Mouse (Mus musculus) right cerebral cortex, postnatal 10 days (tissue): ENCODE data around the gene Skap1.
A peak's percentile ranks its signal among the peaks of the same experiment; 100 is the strongest.

Experiments
- DNase-seq, 2 experiments: peaks; one replicate each; pipeline ENCODE4 v3.0.0; 2021; ENCODE audit warnings: low spot score in 2 of 2

Skap1 gene

GRCm38 (mm10) chr11:96622782-96623181, 158.4 kb downstream of the Skap1 start:
- DNase-seq: no peak

DNA sequence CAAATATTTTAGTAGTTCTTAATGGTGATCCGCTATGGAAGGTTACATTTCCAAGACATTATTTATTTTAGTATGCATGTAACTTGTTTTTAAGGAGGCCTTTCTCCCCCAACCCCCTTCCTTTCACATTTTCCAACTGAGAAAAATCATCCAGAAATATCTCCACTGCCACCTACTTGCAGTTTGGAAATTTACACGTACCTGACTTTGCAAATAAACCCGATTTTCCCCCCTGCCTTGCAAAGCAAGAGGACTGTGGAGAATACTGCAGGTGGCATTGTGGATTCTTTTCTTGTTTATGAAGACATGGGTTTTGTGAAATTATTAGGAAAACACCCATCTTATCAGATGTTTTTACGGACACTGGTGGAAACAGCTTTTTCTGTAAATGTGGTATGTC, 160.0 kb downstream of the Skap1 start:
- no peak for DNase-seq

DNA sequence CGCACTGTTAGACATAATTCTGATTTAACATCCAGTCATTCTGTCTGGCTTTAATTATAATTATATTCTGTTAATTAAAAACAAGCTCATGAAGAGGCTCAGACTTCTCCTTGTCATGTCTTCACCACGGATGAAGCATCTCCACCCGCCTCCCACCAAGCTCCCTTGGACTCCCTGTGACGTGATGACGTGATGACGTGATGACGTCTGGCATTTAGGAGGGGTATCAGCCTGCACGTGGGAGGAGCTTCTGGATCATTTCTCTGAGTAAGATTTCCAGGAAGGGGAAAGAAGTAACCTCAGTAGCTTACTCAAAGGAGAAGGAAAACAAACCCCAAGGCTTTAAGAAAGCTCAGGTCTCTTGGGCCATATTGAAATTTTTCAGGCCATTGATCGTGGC, 165.4 kb downstream of the Skap1 start:
- peak; percentile 42 to 57 for DNase-seq

DNA sequence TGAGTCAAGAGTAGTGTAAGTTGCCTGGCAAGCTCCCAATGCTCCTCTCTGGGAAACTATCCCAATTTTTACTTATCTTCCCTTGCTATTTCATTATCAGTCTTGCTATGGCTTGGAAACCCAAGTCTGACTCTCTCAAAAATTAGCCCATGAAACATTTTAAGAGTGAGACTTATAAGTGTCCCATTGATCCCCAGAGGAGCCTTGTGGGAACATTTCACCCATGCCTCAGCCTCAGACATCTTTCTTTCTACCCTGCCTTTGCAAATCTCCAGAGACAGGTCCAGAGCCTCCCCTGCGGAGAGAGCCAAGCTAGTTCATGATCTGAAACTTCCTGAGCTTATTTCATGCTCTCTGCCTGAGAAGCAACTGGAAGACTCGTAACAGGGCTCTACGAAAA, 167.1 kb downstream of the Skap1 start:
- no peak for DNase-seq

GRCm38 (mm10) chr11:96637927-96638326, 173.5 kb downstream of the Skap1 start:
- DNase-seq: no peak

GRCm38 (mm10) chr11:96639805-96640204, 175.4 kb downstream of the Skap1 start:
- no peak for DNase-seq

DNA sequence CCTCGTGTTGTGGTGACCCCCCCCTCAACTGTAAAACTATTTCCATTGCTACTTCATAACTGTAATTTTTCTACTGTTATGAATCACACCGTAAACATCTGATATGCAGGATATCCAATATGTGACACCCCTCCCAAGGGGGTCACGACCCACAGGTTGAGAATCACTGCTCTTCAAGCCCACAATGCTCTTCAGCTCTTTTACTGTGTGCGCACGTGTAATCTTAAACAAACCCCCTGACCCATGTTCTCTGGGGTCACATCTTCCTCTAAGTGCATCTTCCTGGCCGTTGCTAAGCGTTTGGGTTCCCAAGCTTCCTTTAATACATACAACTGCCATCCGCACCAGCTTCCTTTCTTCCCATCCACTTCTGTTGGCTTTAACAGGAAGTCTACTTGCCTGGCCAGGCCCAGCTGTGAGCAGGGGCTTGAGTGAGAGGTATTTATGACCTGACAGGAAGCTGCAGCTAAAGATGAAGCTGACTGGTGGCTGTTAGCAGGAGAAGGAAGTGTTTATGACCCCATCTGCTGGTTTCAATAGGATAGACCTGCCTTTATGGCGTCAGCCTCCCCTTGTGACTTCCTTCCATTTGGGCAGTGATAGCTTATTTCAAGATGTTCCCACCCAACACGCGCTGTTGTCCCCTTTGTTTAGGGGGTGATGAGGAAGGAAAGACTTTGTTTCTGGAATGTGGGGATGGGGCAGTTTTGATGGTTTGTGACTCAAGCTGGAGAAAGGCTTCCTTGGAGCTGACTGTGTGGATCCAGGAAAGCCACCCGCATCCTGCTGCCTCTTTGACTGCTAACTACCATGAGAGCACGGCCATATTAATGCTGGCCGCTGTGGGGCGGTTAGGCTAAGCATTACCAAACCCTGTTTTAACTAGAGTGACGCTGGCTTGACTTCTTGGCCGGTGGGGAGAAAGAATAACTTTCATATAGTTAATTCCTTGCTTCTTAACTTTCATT, 178.1 kb downstream of the Skap1 start:
- no peak for DNase-seq

GRCm38 (mm10) chr11:96644969-96645368, 180.6 kb downstream of the Skap1 start:
- DNase-seq: no peak

DNA sequence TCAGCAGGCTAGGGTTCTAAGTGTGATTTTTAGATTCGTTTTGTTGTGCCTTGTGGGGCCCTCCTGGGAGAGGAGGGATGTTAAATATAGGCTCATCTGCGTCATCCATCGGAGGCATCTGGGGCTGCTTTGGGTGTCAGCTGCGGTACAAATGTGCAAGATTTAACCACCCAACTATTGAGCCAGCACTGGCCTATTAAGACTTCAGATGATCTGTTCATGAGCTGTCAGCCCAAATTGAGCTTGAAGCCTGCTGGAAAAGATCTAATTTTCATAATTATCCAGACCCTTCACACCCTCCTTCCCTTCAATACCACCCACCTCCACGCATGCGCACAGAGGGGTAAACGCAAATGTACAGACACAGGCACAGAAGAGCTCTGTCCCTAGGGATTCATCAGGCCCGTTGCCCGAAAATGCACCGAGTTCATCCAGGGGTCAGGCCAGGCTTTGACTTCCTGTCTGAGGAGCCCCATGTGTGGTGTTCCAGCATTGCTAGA, 181.2 kb downstream of the Skap1 start:
- DNase-seq: peak; percentile 55

DNA sequence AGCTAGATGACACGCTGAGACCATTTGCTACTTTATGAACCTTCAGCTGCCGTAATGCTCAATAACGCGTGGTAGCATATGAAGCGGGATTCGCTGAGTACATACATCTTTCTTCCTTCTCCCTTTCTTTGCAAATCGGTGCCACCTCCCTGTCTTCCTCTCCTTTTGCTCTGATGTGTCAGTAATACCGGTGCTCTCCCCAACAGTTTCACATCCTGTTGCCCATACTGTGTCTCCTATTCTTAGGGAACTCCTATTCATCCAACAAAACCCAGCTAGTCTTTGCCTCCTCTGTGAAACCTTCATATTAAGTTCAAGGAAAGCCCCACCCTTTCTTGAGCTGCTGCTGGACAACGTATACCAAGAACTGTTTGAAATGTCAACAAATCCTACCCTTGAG, 187.5 kb downstream of the Skap1 start:
- DNase-seq: no peak

- DNase-seq: no peak
Observed at GRCm38 (mm10) chr11:96653867-96654266, 189.5 kb downstream of the Skap1 start.

GRCm38 (mm10) chr11:96658420-96658819, 194.0 kb downstream of the Skap1 start:
- DNase-seq: no peak

DNA sequence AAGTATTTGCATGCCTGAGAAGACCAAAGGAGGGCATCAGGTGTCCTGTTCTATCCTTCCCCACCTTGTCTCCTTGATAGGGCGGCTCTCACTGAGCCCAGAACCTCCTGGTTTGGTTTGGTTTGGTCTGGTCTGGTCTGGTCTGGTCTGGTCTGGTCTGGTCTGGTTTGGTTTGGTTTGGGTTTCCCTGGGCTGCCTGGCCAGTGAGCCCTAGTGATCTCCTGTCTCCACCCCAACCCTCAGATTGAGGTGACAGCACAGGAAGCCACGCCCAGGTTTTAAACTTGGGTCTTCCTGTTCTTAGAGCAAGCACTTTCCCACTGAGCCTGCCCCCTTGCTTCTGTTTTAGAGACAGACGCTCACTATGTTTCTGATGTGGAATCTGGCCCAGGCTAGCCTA, 202.5 kb downstream of the Skap1 start:
- no peak for DNase-seq

DNA sequence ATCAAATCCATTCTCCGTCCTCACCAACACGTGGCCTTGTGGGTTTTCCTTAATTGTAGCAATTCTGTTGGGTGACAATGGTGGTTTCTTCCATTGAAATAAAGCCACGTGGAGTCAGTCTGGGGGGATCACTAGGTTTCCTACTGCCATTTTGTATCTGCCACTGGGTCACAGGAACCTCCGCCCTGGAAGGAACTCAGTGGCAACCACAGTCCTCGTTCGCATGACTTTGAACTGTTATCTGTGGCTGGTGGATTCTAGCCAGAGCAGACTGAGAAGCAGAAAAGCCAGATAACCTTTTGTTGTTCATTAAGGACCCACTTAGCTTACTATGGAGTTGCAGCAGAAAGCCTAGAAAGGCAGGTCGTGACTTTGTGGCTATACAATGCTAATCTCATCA, 204.0 kb downstream of the Skap1 start:
- no peak for DNase-seq

GRCm38 (mm10) chr11:96673792-96674191, 209.4 kb downstream of the Skap1 start:
- DNase-seq: peak; percentile 49 to 72

DNA sequence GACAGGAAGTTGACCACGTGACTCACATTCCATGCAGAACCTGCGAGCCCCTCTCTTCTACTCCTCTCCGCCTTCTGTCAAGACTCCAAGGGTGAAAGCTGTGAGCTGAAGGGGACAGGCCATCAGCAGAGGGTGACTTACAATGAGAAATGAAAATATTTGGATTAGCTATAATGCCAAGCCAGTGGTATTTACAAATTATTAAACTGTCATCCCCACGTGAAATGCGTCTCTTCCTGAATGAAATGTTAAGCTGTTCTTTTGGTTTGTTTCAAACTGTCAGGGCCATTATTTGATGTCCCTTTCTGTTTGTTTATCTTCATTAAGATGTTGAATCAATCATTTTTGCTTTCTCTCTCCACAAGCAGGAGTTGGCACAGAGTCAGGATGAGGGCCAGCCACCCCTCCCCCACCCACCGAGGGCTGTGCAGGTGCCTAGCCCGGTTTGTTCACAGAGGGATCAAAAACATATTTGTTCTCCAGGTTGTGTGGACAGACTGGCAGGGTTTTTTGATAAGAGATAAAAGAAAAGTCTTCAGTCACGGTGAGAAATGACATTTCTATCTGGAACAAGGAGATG, 210.5 kb downstream of the Skap1 start:
- DNase-seq: no peak

- DNase-seq: no peak
Observed at GRCm38 (mm10) chr11:96678026-96678425, 213.6 kb downstream of the Skap1 start.

- no peak for DNase-seq
Observed at GRCm38 (mm10) chr11:96679026-96679425, 214.6 kb downstream of the Skap1 start.

DNA sequence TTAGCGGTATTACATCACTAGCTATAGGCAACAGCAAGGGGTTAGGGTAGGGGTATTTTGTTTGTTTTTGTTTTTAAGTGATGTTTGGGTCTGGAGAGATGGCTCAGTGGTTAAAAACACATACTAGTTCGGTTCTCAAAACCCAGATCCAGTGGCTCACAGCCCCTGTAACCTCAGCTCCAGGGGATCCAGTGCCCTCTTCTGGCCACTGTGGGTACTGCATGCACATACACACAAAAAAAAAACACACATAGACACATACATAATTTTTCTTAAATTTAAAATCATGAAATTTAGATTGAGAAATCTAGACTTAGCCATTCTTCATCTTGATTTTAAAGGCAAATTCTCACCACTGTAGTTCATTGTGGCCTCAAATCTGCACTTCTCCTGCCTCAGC, 221.0 kb downstream of the Skap1 start:
- no peak for DNase-seq

DNA sequence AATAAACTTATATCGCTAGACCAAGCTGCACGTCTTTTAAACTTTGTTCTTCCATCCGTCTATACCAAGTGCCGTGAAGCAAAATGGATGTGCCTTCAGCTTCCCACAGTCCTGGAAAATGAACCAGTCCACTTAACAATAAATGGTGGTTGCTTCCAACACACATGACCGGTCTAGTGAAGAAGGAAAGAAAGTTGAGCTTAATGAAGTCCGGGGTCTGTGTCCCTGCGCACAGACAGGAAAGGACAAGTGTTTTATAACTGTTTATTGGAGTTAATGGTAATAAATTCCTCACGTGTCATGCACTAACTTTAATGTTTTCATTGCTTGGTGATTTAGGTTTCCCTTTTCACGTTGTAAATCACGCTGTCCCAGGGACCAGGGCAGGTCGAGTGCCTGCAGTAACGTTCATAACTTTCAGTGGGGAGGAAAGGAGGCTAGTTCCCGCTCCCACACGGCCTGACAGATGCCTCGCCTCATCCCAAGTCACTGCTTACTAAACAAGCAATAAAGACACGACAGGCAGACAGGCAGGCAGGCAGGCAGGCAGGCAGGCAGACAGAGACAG, 222.4 kb downstream of the Skap1 start:
- no peak for DNase-seq

DNA sequence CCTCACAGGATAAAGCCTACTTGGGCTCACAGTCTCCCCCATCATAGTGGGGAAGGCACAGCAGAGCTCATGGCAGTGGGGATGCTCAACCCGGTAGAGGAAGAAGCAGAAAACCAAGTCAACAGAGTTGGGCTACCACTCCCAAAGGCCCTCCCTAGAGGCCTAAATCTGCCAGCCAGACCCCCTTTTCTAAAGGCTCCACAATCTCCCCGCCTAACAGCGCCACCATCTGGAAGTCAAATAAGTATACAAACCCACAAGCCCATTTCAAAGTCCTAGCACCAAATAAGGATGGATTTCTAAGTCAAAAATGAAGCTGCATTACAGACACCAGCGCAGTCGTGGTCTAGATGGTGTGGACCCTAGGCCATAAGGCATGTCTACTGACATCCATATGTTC, 227.9 kb downstream of the Skap1 start:
- no peak for DNase-seq

DNA sequence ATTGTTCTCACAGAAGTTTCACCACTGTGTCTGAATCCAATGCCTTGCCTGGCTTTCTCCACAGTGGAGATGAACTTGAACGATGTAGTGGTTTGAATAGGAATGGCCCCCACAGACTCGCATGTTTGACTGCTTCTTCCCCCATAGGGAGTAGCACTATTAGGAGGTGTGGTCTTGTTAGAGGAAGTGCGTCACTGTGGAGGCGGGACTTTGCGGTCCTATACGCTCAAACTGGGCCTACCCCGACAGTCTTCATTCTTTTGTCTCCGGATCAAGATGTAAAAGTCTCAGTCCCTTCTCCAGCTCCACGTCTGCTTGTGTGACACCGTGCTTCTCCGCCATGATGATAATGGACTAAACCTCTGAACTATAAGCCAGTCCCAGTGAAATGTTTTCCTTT, 229.0 kb downstream of the Skap1 start:
- no peak for DNase-seq

- DNase-seq: no peak
Observed at GRCm38 (mm10) chr11:96694774-96695173, 230.4 kb downstream of the Skap1 start.
